8 mouse cellular contexts compared by ENCODE assay signal in genomic region chr4:117681931-117682461, GRCm38 (mm10). TPM values are rescaled to one million over a fixed set of nuclear protein-coding genes. Genes with fewer than 3 reads are reported as not detected.
A peak's percentile ranks its signal among the peaks of the same experiment; 100 is the strongest.
DNase-seq lines count a peak whose midpoint lies in the region; ATAC-seq lines count a peak whose summit lies in the region.

Gene Dmap1, minus strand, starts transcription at chr4:117682273.

- H3K36me3 ChIP-seq in hindbrain, embryonic 12.5 days = peaks cover 39% of the 10 kb centered on the region

- no peaks in the 10 kb centered on the region for H3K9me3 ChIP-seq in hindbrain, embryonic 12.5 days (replicated peaks)

- peak within 1 kb of the TSS; percentile 90 for H3K4me3 ChIP-seq in hindbrain, embryonic 12.5 days

- ATAC-seq in hindbrain, embryonic 12.5 days (ENCODE audit: low FRiP score) = peak; percentile 90

- WGBS in hindbrain, embryonic 12.5 days = under 1% methylated on average over 33 of the region's 33 CpGs

- H3K27me3 ChIP-seq in hindbrain, embryonic 12.5 days = no peaks in the 10 kb centered on the region

- peak within 1 kb of the TSS; percentile 93 for H3K4me2 ChIP-seq in hindbrain, embryonic 12.5 days (replicated peaks)

- DNase-seq in NIH3T3 (ENCODE audit: low read depth) = peak; percentile 93
- DNase-seq in cerebellum, adult 9-11 months = peak; percentile 81
- peak; percentile 66 to 80 for DNase-seq in frontal cortex, postnatal 10 days (ENCODE audit: low spot score in 2 of 2)
- DNase-seq in layer of hippocampus, postnatal 14 days (ENCODE audit: low spot score in 2 of 2) = peak; percentile 89 to 90
- DNase-seq in lung, postnatal 25 days (ENCODE audit: low spot score) = peak; percentile 75
- peak; percentile 93 for DNase-seq in retina, embryonic 14.5 days (ENCODE audit: low spot score)
- DNase-seq in thymus, postnatal 4 days = peak; percentile 84

- peak within 1 kb of the TSS; percentile 36 for H3K27ac ChIP-seq in hindbrain, embryonic 12.5 days

- peaks cover 13% of the 10 kb centered on the region for H3K4me1 ChIP-seq in hindbrain, embryonic 12.5 days

- peak within 1 kb of the TSS; percentile 93 for H3K9ac ChIP-seq in hindbrain, embryonic 12.5 days

RNA-seq across cellular contexts. Expression of gene Dmap1, which starts in this region (rescaled TPM):
- polyA plus RNA-seq in hindbrain, embryonic 12.5 days (2016; fragmentation: Nextera tagmentation; extraction: Ambion mirVana) = 70.3 and 72.1 TPM in 2 replicates
- total RNA-seq in layer of hippocampus, postnatal 14 days (2021) = 10 to 100 TPM; 31.8 TPM

Comparison
In these comparisons a context has a peak if more than half of its experiments do, and no peak if none do; other contexts are left out.
1. Peak in every context shown above with its lines: DNase-seq, ATAC-seq, H3K4me3 ChIP-seq and H3K27ac ChIP-seq.